Mouse (Mus musculus): ENCODE measurements at regions not wholly inside any gene's neighbourhood (a gene's known extent, or its start where the extent isn't known, plus 50 kb on each side); places are given as distances from the start of the nearest gene placed in this dataset.

DNA sequence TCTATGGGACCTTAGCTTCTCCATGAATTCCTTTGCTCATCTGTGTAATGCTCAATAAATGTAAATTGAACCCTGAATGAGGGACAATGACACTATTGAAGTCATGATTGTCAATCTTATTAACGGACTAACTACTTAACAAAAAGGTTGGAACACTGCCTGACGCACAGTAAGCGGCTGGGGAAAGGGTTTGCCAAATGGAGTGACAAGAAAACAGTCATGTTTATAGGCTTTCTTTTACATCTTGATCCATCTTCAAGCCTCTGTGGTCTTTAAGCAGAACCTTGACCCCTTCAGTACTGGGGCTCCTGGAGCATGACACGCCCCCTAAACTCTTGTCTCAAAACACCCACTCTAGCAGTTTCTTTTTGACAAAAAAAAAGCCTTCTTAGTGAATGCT is 1326.6 kb upstream of the A1bg start:
- TF ChIP-seq CTCF (IDR thresholded peaks at IDR 0.05; ENCODE audit: extremely low read depth, insufficient read length, insufficient replicate concordance, low read depth, low read length) (no peak), POLR2A (IDR thresholded peaks at IDR 0.05; ENCODE audit: low read depth, low read length) (no peak)

Measured in small intestine, adult 2 months (tissue).